In genomic region chr2:144172100-144172770, GRCm38 (mm10) we compare ENCODE assay signal across 8 mouse cellular contexts.
DNase-seq lines count a peak whose midpoint lies in the region; ATAC-seq and TF ChIP-seq lines count a peak whose summit lies in the region.

No protein-coding gene starts in this region.

- H3K4me1 ChIP-seq in hindbrain, postnatal 0 days (ENCODE audit: insufficient read depth, low read length), result no peaks in the 10 kb centered on the region; the same call in 1 of the 2 replicates

- DNase-seq in R1 (ENCODE audit: low read depth, low spot score), result peak; percentile 64
- peak; percentile 83 for DNase-seq in cerebellum, postnatal 25 days
- peak; percentile 85 to 88 for DNase-seq in frontal cortex, postnatal 36 days (ENCODE audit: low spot score in 2 of 2)
- DNase-seq in hindbrain, postnatal 0 days (ENCODE audit: low spot score), result peak; percentile 94
- DNase-seq in left cerebral cortex, adult 18-20 months (ENCODE audit: low spot score in 2 of 2), result peak; percentile 74 to 85
- DNase-seq in lung, postnatal 14 days, result peak; percentile 51
- DNase-seq in right cerebral cortex, postnatal 14 days, result peak; percentile 74
- DNase-seq in thymus, postnatal 10 days (ENCODE audit: low spot score in 2 of 2), result no peak

- H3K27me3 ChIP-seq in hindbrain, postnatal 0 days (ENCODE audit: insufficient read depth, low read length), result no peaks in the 10 kb centered on the region

- peak; percentile 98 for ATAC-seq in hindbrain, postnatal 0 days

- TF ChIP-seq CTCF in hindbrain, postnatal 0 days (IDR thresholded peaks at IDR 0.05; ENCODE audit: low read depth), result no peak

- H3K4me2 ChIP-seq in hindbrain, postnatal 0 days (ENCODE audit: low read depth, low read length), result peak overlapping the region; percentile 52

- H3K36me3 ChIP-seq in hindbrain, postnatal 0 days (ENCODE audit: insufficient read depth, low read length), result no peaks in the 10 kb centered on the region

- peak overlapping the region; percentile 81 for H3K27ac ChIP-seq in hindbrain, postnatal 0 days

- H3K4me3 ChIP-seq in hindbrain, postnatal 0 days (ENCODE audit: low read length), result peak overlapping the region; percentile 35

- peak overlapping the region; percentile 48 for H3K9ac ChIP-seq in hindbrain, postnatal 0 days (replicated peaks; ENCODE audit: low read length)

- no peaks in the 10 kb centered on the region for H3K9me3 ChIP-seq in hindbrain, postnatal 0 days (ENCODE audit: low read length)

- 10% methylated on average over 9 of the region's 9 CpGs for WGBS in hindbrain, postnatal 0 days

Comparison
In these comparisons a context has a peak if more than half of its experiments do, and no peak if none do; other contexts are left out.
1. DNase-seq: peak in R1 (single experiment), cerebellum, postnatal 25 days (2 of 2), frontal cortex, postnatal 36 days (2 of 2), hindbrain, postnatal 0 days (single experiment), left cerebral cortex, adult 18-20 months (2 of 2), lung, postnatal 14 days (single experiment) and right cerebral cortex, postnatal 14 days (single experiment); none in thymus, postnatal 10 days (0 of 2).